11 mouse cellular contexts compared by ENCODE assay signal in genomic region chr10:93298208-93298607, GRCm38 (mm10). TPM values are rescaled to one million over a fixed set of nuclear protein-coding genes. Genes with fewer than 3 reads are reported as not detected.
DNase-seq lines count a peak whose midpoint lies in the region; ATAC-seq and TF ChIP-seq lines count a peak whose summit lies in the region.
"Had no signal": no experiment of that assay in that cellular context is flagged by ENCODE, and none has a peak within 500 bp of the region (broad histone marks: within the 10 kb centered on the region; RNA-seq: fewer than 3 reads in every experiment).

No protein-coding gene starts in this region.

- H3K9ac ChIP-seq in hindbrain, embryonic 15.5 days: no peak overlapping the region
- no peak overlapping the region for H3K9ac ChIP-seq in hindbrain, embryonic 16.5 days (ENCODE audit: low read depth, low read length)
- 0 out of 2 replicates have a peak overlapping the region, but pooled peaks have one; percentile 19 for H3K9ac ChIP-seq in lung, embryonic 16.5 days (ENCODE audit: low read length)
- no peak overlapping the region for H3K9ac ChIP-seq in embryonic facial prominence, embryonic 12.5 days

- no peak overlapping the region for H3K4me2 ChIP-seq in hindbrain, embryonic 15.5 days
- H3K4me2 ChIP-seq in hindbrain, embryonic 16.5 days (ENCODE audit: low read length): no peak overlapping the region
- H3K4me2 ChIP-seq in lung, embryonic 16.5 days (ENCODE audit: low read depth, low read length): peak overlapping the region; percentile 9
- no peak overlapping the region for H3K4me2 ChIP-seq in embryonic facial prominence, embryonic 12.5 days (replicated peaks)

- TF ChIP-seq POLR2A in small intestine, adult 2 months (IDR thresholded peaks at IDR 0.05; ENCODE audit: low read depth, low read length): no peak

- 61% methylated on average over 7 of the region's 7 CpGs for WGBS in hindbrain, embryonic 15.5 days
- 67% methylated on average over 7 of the region's 7 CpGs for WGBS in hindbrain, embryonic 16.5 days
- 50% methylated on average over 7 of the region's 7 CpGs for WGBS in lung, embryonic 16.5 days
- 48% methylated on average over 7 of the region's 7 CpGs for WGBS in embryonic facial prominence, embryonic 12.5 days
- 43% methylated on average over 7 of the region's 7 CpGs for WGBS in small intestine, adult 2 months

- no peak overlapping the region for H3K4me3 ChIP-seq in hindbrain, embryonic 15.5 days
- H3K4me3 ChIP-seq in hindbrain, embryonic 16.5 days (ENCODE audit: low read length): no peak overlapping the region
- no peak overlapping the region for H3K4me3 ChIP-seq in lung, embryonic 16.5 days (ENCODE audit: low read length)
- no peak overlapping the region for H3K4me3 ChIP-seq in embryonic facial prominence, embryonic 12.5 days
- H3K4me3 ChIP-seq in small intestine, adult 2 months (ENCODE audit: low read depth, low read length): no peak overlapping the region

- DNase-seq in lung, adult 18-20 months: no peak
- DNase-seq in left cerebral cortex, adult 9 months (ENCODE audit: low spot score in 2 of 2): no peak
- DNase-seq: adrenal gland, postnatal 14 days; cerebellum, postnatal 14 days; layer of hippocampus, postnatal 36 days; right cerebral cortex, postnatal 14 days had no signal

- peaks cover 25% of the 10 kb centered on the region; the same call in 1 of the 2 replicates for H3K4me1 ChIP-seq in hindbrain, embryonic 15.5 days (replicated peaks)
- H3K4me1 ChIP-seq in hindbrain, embryonic 16.5 days (ENCODE audit: control insufficient read depth, insufficient read depth, low read depth, low read length): no peaks in the 10 kb centered on the region
- H3K4me1 ChIP-seq in lung, embryonic 16.5 days (replicated peaks; ENCODE audit: control insufficient read depth, insufficient read depth, low read length): peaks cover 5% of the 10 kb centered on the region
- H3K4me1 ChIP-seq in embryonic facial prominence, embryonic 12.5 days: peaks cover 56% of the 10 kb centered on the region
- no peaks in the 10 kb centered on the region for H3K4me1 ChIP-seq in small intestine, adult 2 months (ENCODE audit: control insufficient read depth, insufficient read depth, insufficient read length, low read length)

- ATAC-seq in hindbrain, embryonic 15.5 days (ENCODE audit: low FRiP score, low read depth): peak; percentile 42
- no peak for ATAC-seq in hindbrain, embryonic 16.5 days
- ATAC-seq in lung, embryonic 16.5 days (ENCODE audit: low read depth): peak; percentile 69
- ATAC-seq in embryonic facial prominence, embryonic 12.5 days (ENCODE audit: insufficient number of reproducible peaks, insufficient read depth, low FRiP score, low TSS enrichment): no peak

- no peak for TF ChIP-seq CTCF in small intestine, adult 2 months (IDR thresholded peaks at IDR 0.05; ENCODE audit: extremely low read depth, insufficient read length, insufficient replicate concordance, low read depth, low read length)

- H3K27ac ChIP-seq in hindbrain, embryonic 15.5 days (replicated peaks): no peak overlapping the region; the same call in 1 of the 2 replicates
- H3K27ac ChIP-seq in hindbrain, embryonic 16.5 days (ENCODE audit: low read depth, low read length): no peak overlapping the region
- peak overlapping the region; percentile 83 for H3K27ac ChIP-seq in lung, embryonic 16.5 days (ENCODE audit: low read length)
- H3K27ac ChIP-seq in embryonic facial prominence, embryonic 12.5 days: peak overlapping the region; percentile 30; the same call in 1 of the 2 replicates
- 0 out of 2 replicates have a peak overlapping the region, but pooled peaks have one; percentile 9 for H3K27ac ChIP-seq in small intestine, adult 2 months (ENCODE audit: insufficient read depth, low read depth, low read length)

- no peaks in the 10 kb centered on the region for H3K36me3 ChIP-seq in hindbrain, embryonic 15.5 days
- H3K36me3 ChIP-seq in hindbrain, embryonic 16.5 days (ENCODE audit: control insufficient read depth, insufficient read depth, low read length): no peaks in the 10 kb centered on the region
- H3K36me3 ChIP-seq in lung, embryonic 16.5 days (ENCODE audit: control insufficient read depth, insufficient read depth, low read length): no peaks in the 10 kb centered on the region
- 0 out of 2 replicates have a peak, but pooled peaks cover 2% of the 10 kb centered on the region for H3K36me3 ChIP-seq in embryonic facial prominence, embryonic 12.5 days
- no peaks in the 10 kb centered on the region for H3K36me3 ChIP-seq in small intestine, adult 2 months (ENCODE audit: control insufficient read depth, insufficient read depth, low read length)

- H3K27me3 ChIP-seq in hindbrain, embryonic 15.5 days: no peaks in the 10 kb centered on the region
- H3K27me3 ChIP-seq in hindbrain, embryonic 16.5 days (replicated peaks; ENCODE audit: control insufficient read depth, insufficient read depth, low read length): no peaks in the 10 kb centered on the region
- no peaks in the 10 kb centered on the region for H3K27me3 ChIP-seq in lung, embryonic 16.5 days (ENCODE audit: control insufficient read depth, insufficient read depth, low read depth, low read length)
- H3K27me3 ChIP-seq in embryonic facial prominence, embryonic 12.5 days: no peaks in the 10 kb centered on the region
- H3K27me3 ChIP-seq in small intestine, adult 2 months (ENCODE audit: control insufficient read depth, insufficient read depth, low read length): no peaks in the 10 kb centered on the region; the same call in 1 of the 2 replicates

- H3K9me3 ChIP-seq in hindbrain, embryonic 15.5 days: no peaks in the 10 kb centered on the region
- H3K9me3 ChIP-seq in hindbrain, embryonic 16.5 days (ENCODE audit: control insufficient read depth, low read length): no peaks in the 10 kb centered on the region
- no peaks in the 10 kb centered on the region for H3K9me3 ChIP-seq in lung, embryonic 16.5 days (ENCODE audit: control insufficient read depth, low read length)
- H3K9me3 ChIP-seq in embryonic facial prominence, embryonic 12.5 days: no peaks in the 10 kb centered on the region

RNA-seq across cellular contexts. Expression of gene Elk3, which starts 12.7 kb away (rescaled TPM):
- polyA plus RNA-seq in hindbrain, embryonic 15.5 days (2015; fragmentation: Nextera tagmentation; extraction: Ambion mirVana): 8.1 and 8.3 TPM in 2 replicates
- polyA plus RNA-seq in hindbrain, embryonic 16.5 days (2015; fragmentation: Nextera tagmentation; extraction: Ambion mirVana): 4.1 and 8.8 TPM in 2 replicates
- polyA plus RNA-seq in lung, embryonic 16.5 days (2015; fragmentation: Nextera tagmentation; extraction: Ambion mirVana): 44.9 and 48.0 TPM in 2 replicates
- polyA plus RNA-seq in embryonic facial prominence, embryonic 12.5 days (2016; fragmentation: Nextera tagmentation; extraction: Ambion mirVana): 37.6 and 38.4 TPM in 2 replicates
- 9.8 and 10.8 TPM in 2 replicates for polyA plus RNA-seq in small intestine, adult 2 months (2012; rRNA removed)

Comparison
In these comparisons a context has a peak if more than half of its experiments do, and no peak if none do; other contexts are left out.
1. ATAC-seq: peak in hindbrain, embryonic 15.5 days (single experiment) and lung, embryonic 16.5 days (single experiment); none in hindbrain, embryonic 16.5 days (single experiment) and embryonic facial prominence, embryonic 12.5 days (single experiment).
2. H3K27ac ChIP-seq: peak in lung, embryonic 16.5 days (single experiment), embryonic facial prominence, embryonic 12.5 days (single experiment) and small intestine, adult 2 months (single experiment); none in hindbrain, embryonic 15.5 days (single experiment) and hindbrain, embryonic 16.5 days (single experiment).